Mouse (Mus musculus) MEL (cell line): Measurements from ENCODE around the gene Tuba1b.

ENCODE experiments used
- ELF1 ChIP-seq: IDR thresholded peaks from 2 replicates; pipeline ENCODE4 v1.6.1; 2014; ENCODE audit warnings: low read depth, mild to moderate bottlenecking, inconsistent platforms, low read length, improper control_type of control experiment, moderate library complexity
- TCF12 ChIP-seq: IDR thresholded peaks from 2 replicates; pipeline ENCODE4 v1.6.1; 2014; ENCODE audit warnings: low read depth, mild to moderate bottlenecking, inconsistent platforms, low read length, improper control_type of control experiment, moderate library complexity

- TF ChIP-seq ELF1 (no peak), TCF12 (no peak)
Observed at GRCm38 (mm10) chr15:98901530-98901929, 32.8 kb downstream of the Tuba1b start.
